Mouse (Mus musculus) gastrocnemius, postnatal 10 days (tissue): ENCODE results near the gene Agpat3. TPM values are rescaled to one million over a fixed set of nuclear protein-coding genes. Genes with fewer than 3 reads are reported as not detected.

ENCODE experiments used
- microRNA-seq, 2 experiments: library from miRNA; unstranded; fragments of <30 nt; microRNA quantifications; one replicate each; pipeline ENCODE4 v1.2.0; 2021
- total RNA-seq, 2 experiments: library from RNA; stranded (reverse); gene quantifications; 2 replicates each; pipeline ENCODE4 v1.2.3; 2021

Agpat3 gene
- total RNA-seq, 2 experiments from 2014 or later = 182 to 191 TPM

Small RNA genes lying within 50 kb of the gene (microRNA-seq; reads per million reads assigned to microRNA genes)
- 0 to 0.25 reads per million in 2 experiments for gene Mir7659

Other genes with a start within 250 kb of the Agpat3 start
- gene D10Jhu81e, start 182.7 kb downstream of the Agpat3 start, total RNA-seq = 100 to 1,000 TPM; 119 to 143 TPM
- gene Pwp2, start 167.3 kb downstream of the Agpat3 start, total RNA-seq = 1 to 10 TPM; 8.6 to 8.8 TPM
- gene Trappc10, start 107.8 kb downstream of the Agpat3 start, total RNA-seq = 10 to 100 TPM; 35.2 to 37.9 TPM
- gene Rrp1, start 60.6 kb upstream of the Agpat3 start, total RNA-seq = 10 to 100 TPM; 82.0 to 91.3 TPM
- 10 to 100 TPM; 28.5 to 40.5 TPM for gene Cstb, start 73.2 kb upstream of the Agpat3 start, total RNA-seq
- gene Pdxk, start 112.5 kb upstream of the Agpat3 start, total RNA-seq = 1 to 10 TPM; 7.1 to 8.6 TPM
- gene Olfr1358, start 164.9 kb upstream of the Agpat3 start, total RNA-seq = not detected
- gene Ilvbl, start 221.9 kb upstream of the Agpat3 start, total RNA-seq = 10 to 100 TPM; 18.0 to 19.2 TPM
- gene Syde1, start 239.5 kb upstream of the Agpat3 start, total RNA-seq = 10 to 100 TPM; 10.3 to 12.8 TPM